Mouse (Mus musculus): ENCODE measurements around the gene Gm10352. TPM values are rescaled to one million over a fixed set of nuclear protein-coding genes. Genes with fewer than 3 reads are reported as not detected.
"Not testable (repeated sequence)": the region's sequence is repeated elsewhere in the genome, so short reads cannot be mapped to it uniquely, and the experiment has no call there.

Gm10352 gene
- 0.17 TPM in 1 of 2 replicates, not detected in the other for polyA plus RNA-seq (2014; fragmentation: Nextera tagmentation; extraction: Ambion mirVana)

DNA sequence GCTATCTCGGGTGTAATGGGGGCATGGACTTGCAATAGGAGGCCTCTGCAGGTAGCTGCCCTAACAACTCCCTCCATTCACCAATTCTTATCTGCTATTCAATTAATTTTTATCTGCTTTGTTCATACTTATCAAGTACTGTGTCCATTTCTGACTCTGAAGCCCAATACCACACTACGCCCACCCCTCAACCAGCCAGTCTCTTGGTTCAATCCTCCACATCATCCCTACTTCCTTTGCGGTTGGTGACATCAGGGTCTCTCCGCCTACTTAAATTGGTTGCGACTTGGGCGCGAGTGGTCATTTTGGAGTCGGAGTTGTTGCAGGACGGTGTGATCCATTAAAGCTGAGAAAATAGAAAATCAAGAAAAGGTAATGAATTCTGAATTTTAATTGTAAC is at the start of gene Gm10352:
Gene Gm10352 (plus strand): TSS at position 301 of the 400 bp plus-strand sequence.
- not testable (repeated sequence) for H3K9ac ChIP-seq (ENCODE audit: low read length); ATAC-seq (ENCODE audit: insufficient number of reproducible peaks, low FRiP score, low TSS enrichment, low read depth); H3K4me1 ChIP-seq (ENCODE audit: control insufficient read depth, insufficient read depth, low read length); H3K36me3 ChIP-seq (ENCODE audit: control insufficient read depth, insufficient read depth, low read length); H3K4me3 ChIP-seq (ENCODE audit: low read depth, low read length); DNase-seq (ENCODE audit: low spot score); H3K4me2 ChIP-seq (ENCODE audit: low read depth, severe bottlenecking); H3K27me3 ChIP-seq (ENCODE audit: control insufficient read depth, insufficient read depth, low read length); H3K9me3 ChIP-seq (ENCODE audit: control insufficient read depth, low read length); H3K27ac ChIP-seq (replicated peaks; ENCODE audit: low read depth, low read length)
- WGBS: no CpG with 5 or more reads among the region's 9 CpGs

DNA sequence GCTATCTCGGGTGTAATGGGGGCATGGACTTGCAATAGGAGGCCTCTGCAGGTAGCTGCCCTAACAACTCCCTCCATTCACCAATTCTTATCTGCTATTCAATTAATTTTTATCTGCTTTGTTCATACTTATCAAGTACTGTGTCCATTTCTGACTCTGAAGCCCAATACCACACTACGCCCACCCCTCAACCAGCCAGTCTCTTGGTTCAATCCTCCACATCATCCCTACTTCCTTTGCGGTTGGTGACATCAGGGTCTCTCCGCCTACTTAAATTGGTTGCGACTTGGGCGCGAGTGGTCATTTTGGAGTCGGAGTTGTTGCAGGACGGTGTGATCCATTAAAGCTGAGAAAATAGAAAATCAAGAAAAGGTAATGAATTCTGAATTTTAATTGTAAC is 31.5 kb downstream of the Gm10352 start, which contains the start of gene Gm29289:
Gene Gm29289 (plus strand): TSS at position 301 of the 400 bp plus-strand sequence.
- H3K27me3 ChIP-seq (ENCODE audit: control insufficient read depth, insufficient read depth, low read length); H3K4me1 ChIP-seq (ENCODE audit: control insufficient read depth, insufficient read depth, low read length); H3K4me2 ChIP-seq (ENCODE audit: low read depth, severe bottlenecking); H3K9me3 ChIP-seq (ENCODE audit: control insufficient read depth, low read length); H3K36me3 ChIP-seq (ENCODE audit: control insufficient read depth, insufficient read depth, low read length); ATAC-seq (ENCODE audit: insufficient number of reproducible peaks, low FRiP score, low TSS enrichment, low read depth); H3K27ac ChIP-seq (replicated peaks; ENCODE audit: low read depth, low read length); H3K9ac ChIP-seq (ENCODE audit: low read length); DNase-seq (ENCODE audit: low spot score); H3K4me3 ChIP-seq (ENCODE audit: low read depth, low read length): not testable (repeated sequence)
- no CpG with 5 or more reads among the region's 9 CpGs for WGBS

Other genes starting within 250 kb of the Gm10352 start
- gene Sry, start 237.3 kb upstream of the Gm10352 start, polyA plus RNA-seq (2014; fragmentation: Nextera tagmentation; extraction: Ambion mirVana): not detected in 2 replicates
- not detected in 2 replicates for gene H2al2b, start 180.3 kb upstream of the Gm10352 start, polyA plus RNA-seq (2014; fragmentation: Nextera tagmentation; extraction: Ambion mirVana)
- gene Gm4064, start 104.8 kb upstream of the Gm10352 start, polyA plus RNA-seq (2014; fragmentation: Nextera tagmentation; extraction: Ambion mirVana): not detected in 2 replicates
- gene Rbmy, start 70.3 kb upstream of the Gm10352 start, polyA plus RNA-seq (2014; fragmentation: Nextera tagmentation; extraction: Ambion mirVana): not detected in 2 replicates
- not detected in 2 replicates for gene Gm10256, start 70.3 kb upstream of the Gm10352 start, polyA plus RNA-seq (2014; fragmentation: Nextera tagmentation; extraction: Ambion mirVana)
- not detected in 2 replicates for gene Gm29289, start 31.6 kb downstream of the Gm10352 start, polyA plus RNA-seq (2014; fragmentation: Nextera tagmentation; extraction: Ambion mirVana)

Data from limb, embryonic 11.5 days (tissue).